17 mouse cellular contexts compared by ENCODE assay signal in the genomic region with DNA sequence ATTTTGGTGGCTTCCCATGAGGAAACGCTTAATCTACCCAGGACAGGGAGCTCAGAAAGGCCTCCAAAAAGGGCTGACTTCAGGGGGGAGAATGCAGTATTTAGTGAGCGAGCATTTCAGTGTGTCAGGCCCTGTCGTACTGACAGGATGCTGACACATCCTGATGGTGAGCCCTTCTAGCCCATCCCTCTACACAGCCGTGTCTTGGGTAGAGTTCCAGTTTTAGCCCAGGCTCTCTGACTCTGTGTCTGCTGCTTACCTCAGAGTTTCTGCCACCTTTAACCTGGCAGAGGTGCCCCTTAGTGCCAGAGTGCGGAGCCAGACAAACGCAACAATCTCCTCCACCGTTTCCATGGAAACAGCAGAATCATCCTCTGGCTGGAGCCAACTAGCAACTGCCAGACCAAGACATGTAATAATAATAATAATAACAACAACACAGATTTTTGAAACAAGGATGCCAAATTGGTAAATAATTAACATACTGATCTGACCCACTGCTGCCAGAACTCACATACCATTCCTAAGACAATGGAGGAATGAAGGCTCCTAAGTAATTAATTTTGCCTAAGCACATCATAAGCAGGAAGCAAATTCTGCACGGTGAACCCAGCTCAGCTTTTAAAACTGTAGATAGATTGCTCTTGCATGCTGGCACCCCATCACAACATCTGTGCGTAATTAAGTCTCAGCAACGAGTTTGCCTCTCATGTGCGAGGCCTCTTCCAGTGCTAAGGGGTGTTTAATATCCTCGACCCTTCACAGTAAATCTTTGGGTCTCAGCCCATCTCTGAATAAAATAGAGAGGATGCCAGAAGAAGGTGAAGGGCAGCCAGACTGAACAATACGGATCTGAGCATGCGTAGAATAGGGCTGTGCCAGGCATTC.
DNase-seq lines count a peak whose midpoint lies in the region; ATAC-seq lines count a peak whose summit lies in the region.
"Had no signal": no experiment of that assay in that cellular context is flagged by ENCODE, and none has a peak within 500 bp of the region (broad histone marks: within the 10 kb centered on the region; RNA-seq: fewer than 3 reads in every experiment).

No protein-coding gene starts in this region.

- H3K4me2 ChIP-seq in hindbrain, embryonic 13.5 days = no peak overlapping the region
- no peak overlapping the region for H3K4me2 ChIP-seq in embryonic facial prominence, embryonic 11.5 days (ENCODE audit: low read depth, low read length)
- H3K4me2 ChIP-seq in limb, embryonic 15.5 days = no peak overlapping the region
- H3K4me2 ChIP-seq: heart, embryonic 12.5 days had no signal

- no peaks in the 10 kb centered on the region for H3K27me3 ChIP-seq in hindbrain, embryonic 13.5 days
- no peaks in the 10 kb centered on the region for H3K27me3 ChIP-seq in hindbrain, embryonic 10.5 days (ENCODE audit: insufficient read depth, poor library complexity, severe bottlenecking)
- H3K27me3 ChIP-seq in embryonic facial prominence, embryonic 11.5 days (ENCODE audit: control insufficient read depth, insufficient read depth, low read length) = no peaks in the 10 kb centered on the region
- H3K27me3 ChIP-seq in limb, embryonic 15.5 days = no peaks in the 10 kb centered on the region
- H3K27me3 ChIP-seq: heart, embryonic 12.5 days had no signal

- H3K9ac ChIP-seq in hindbrain, embryonic 13.5 days = no peak overlapping the region
- no peak overlapping the region for H3K9ac ChIP-seq in embryonic facial prominence, embryonic 11.5 days (replicated peaks; ENCODE audit: low read length)
- no peak overlapping the region for H3K9ac ChIP-seq in limb, embryonic 15.5 days
- H3K9ac ChIP-seq: heart, embryonic 12.5 days; liver, embryonic 14.5 days had no signal

- peaks cover 20% of the 10 kb centered on the region for H3K4me1 ChIP-seq in hindbrain, embryonic 13.5 days (replicated peaks)
- no peaks in the 10 kb centered on the region for H3K4me1 ChIP-seq in hindbrain, embryonic 10.5 days (replicated peaks)
- H3K4me1 ChIP-seq in embryonic facial prominence, embryonic 11.5 days (ENCODE audit: control insufficient read depth, insufficient read depth, low read length) = no peaks in the 10 kb centered on the region
- peaks cover 5% of the 10 kb centered on the region; the same call in 1 of the 2 replicates for H3K4me1 ChIP-seq in limb, embryonic 15.5 days

- peaks cover 8% of the 10 kb centered on the region; the same call in 1 of the 2 replicates for H3K36me3 ChIP-seq in hindbrain, embryonic 13.5 days
- H3K36me3 ChIP-seq in hindbrain, embryonic 10.5 days = no peaks in the 10 kb centered on the region
- H3K36me3 ChIP-seq in embryonic facial prominence, embryonic 11.5 days (replicated peaks; ENCODE audit: control insufficient read depth, insufficient read depth, low read depth, low read length) = no peaks in the 10 kb centered on the region
- H3K36me3 ChIP-seq in limb, embryonic 15.5 days = no peaks in the 10 kb centered on the region

- H3K27ac ChIP-seq in hindbrain, embryonic 13.5 days = peak overlapping the region; percentile 46; the same call in 1 of the 2 replicates
- no peak overlapping the region for H3K27ac ChIP-seq in hindbrain, embryonic 10.5 days
- H3K27ac ChIP-seq in embryonic facial prominence, embryonic 11.5 days (replicated peaks; ENCODE audit: low read depth, low read length) = no peak overlapping the region
- 0 out of 2 replicates have a peak overlapping the region, but pooled peaks have one; percentile 3 for H3K27ac ChIP-seq in limb, embryonic 15.5 days
- H3K27ac ChIP-seq: liver, embryonic 14.5 days had no signal

- H3K9me3 ChIP-seq in hindbrain, embryonic 13.5 days = no peaks in the 10 kb centered on the region
- no peaks in the 10 kb centered on the region for H3K9me3 ChIP-seq in hindbrain, embryonic 10.5 days
- no peaks in the 10 kb centered on the region for H3K9me3 ChIP-seq in embryonic facial prominence, embryonic 11.5 days (replicated peaks; ENCODE audit: control insufficient read depth, low read length)
- H3K9me3 ChIP-seq in limb, embryonic 15.5 days = no peaks in the 10 kb centered on the region
- H3K9me3 ChIP-seq: G1E; heart, embryonic 12.5 days had no signal

- ATAC-seq in hindbrain, embryonic 13.5 days (ENCODE audit: low FRiP score) = no peak
- ATAC-seq in embryonic facial prominence, embryonic 11.5 days (replicated peaks; ENCODE audit: insufficient number of reproducible peaks, low FRiP score, low TSS enrichment, low read depth) = no peak
- ATAC-seq in limb, embryonic 15.5 days (ENCODE audit: insufficient number of reproducible peaks, low FRiP score, low TSS enrichment, low read depth) = no peak
- ATAC-seq in erythroblast, adult 5-6 weeks (replicated peaks; ENCODE audit: low FRiP score, poor library complexity, severe bottlenecking) = no peak
- ATAC-seq: inflammation-experienced regulatory T-cells, adult 6 months had no signal

- H3K4me3 ChIP-seq in hindbrain, embryonic 13.5 days = no peak overlapping the region
- no peak overlapping the region for H3K4me3 ChIP-seq in hindbrain, embryonic 10.5 days
- no peak overlapping the region for H3K4me3 ChIP-seq in embryonic facial prominence, embryonic 11.5 days (ENCODE audit: low read depth, low read length)
- H3K4me3 ChIP-seq in limb, embryonic 15.5 days = no peak overlapping the region
- H3K4me3 ChIP-seq: heart, embryonic 12.5 days had no signal

- no peak for DNase-seq in hindbrain, embryonic 10.5 days (ENCODE audit: low spot score)
- peak; percentile 72 for DNase-seq in Muller cell, postnatal 12 days (ENCODE audit: inconsistent ontology term)
- peak; percentile 32 for DNase-seq in embryonic facial prominence, embryonic 11.5 days (ENCODE audit: low spot score)
- no peak for DNase-seq in kidney, postnatal 10 days
- no peak for DNase-seq in kidney, postnatal 25 days
- DNase-seq: adrenal gland, postnatal 36 days; cerebellum, adult 11 months; gastrocnemius, postnatal 36 days; lung, postnatal 14 days; right cerebral cortex, adult 18-20 months had no signal

- WGBS in hindbrain, embryonic 13.5 days = 64% methylated on average over 14 of the region's 14 CpGs
- 85% methylated on average over 14 of the region's 14 CpGs for WGBS in hindbrain, embryonic 10.5 days
- WGBS in embryonic facial prominence, embryonic 11.5 days = 64% methylated on average over 14 of the region's 14 CpGs
- 50% methylated on average over 14 of the region's 14 CpGs for WGBS in limb, embryonic 15.5 days

Comparison
In these comparisons a context has a peak if more than half of its experiments do, and no peak if none do; other contexts are left out.
1. H3K27ac ChIP-seq: peak in hindbrain, embryonic 13.5 days (single experiment) and limb, embryonic 15.5 days (single experiment); none in hindbrain, embryonic 10.5 days (single experiment) and embryonic facial prominence, embryonic 11.5 days (single experiment).
2. DNase-seq: peak in Muller cell, postnatal 12 days (single experiment) and embryonic facial prominence, embryonic 11.5 days (single experiment); none in hindbrain, embryonic 10.5 days (single experiment), kidney, postnatal 10 days (single experiment) and kidney, postnatal 25 days (0 of 2).